Mouse (Mus musculus) cerebellum, adult 9-11 months (tissue): ENCODE data around the gene Rpl36-ps4.
A peak's percentile ranks its signal among the peaks of the same experiment; 100 is the strongest.
"Not testable (repeated sequence)": the region's sequence is repeated elsewhere in the genome, so short reads cannot be mapped to it uniquely, and the experiment has no call there.

Experiments
- DNase-seq: peaks from one replicate; pipeline ENCODE4 v3.0.0; 2022

Gene Rpl36-ps4

GRCm38 (mm10) chr17:87948965-87949584, 28.3 kb downstream of the Rpl36-ps4 start:
- peak; percentile 79 for DNase-seq

GRCm38 (mm10) chr17:87954618-87955124, 33.9 kb downstream of the Rpl36-ps4 start:
- not testable (repeated sequence) for DNase-seq

- no peak for DNase-seq
Measured at GRCm38 (mm10) chr17:87957096-87957840, 36.5 kb downstream of the Rpl36-ps4 start.

- DNase-seq = no peak
Measured at GRCm38 (mm10) chr17:87958283-87958682, 37.5 kb downstream of the Rpl36-ps4 start.

- not testable (repeated sequence) for DNase-seq
Measured at GRCm38 (mm10) chr17:87959406-87959805, 38.6 kb downstream of the Rpl36-ps4 start.

- not testable (repeated sequence) for DNase-seq
Measured at GRCm38 (mm10) chr17:87959931-87960330, 39.2 kb downstream of the Rpl36-ps4 start.

GRCm38 (mm10) chr17:87963081-87964075, 42.6 kb downstream of the Rpl36-ps4 start:
- no peak for DNase-seq

- not testable (repeated sequence) for DNase-seq
Measured at GRCm38 (mm10) chr17:87968483-87968926, 47.7 kb downstream of the Rpl36-ps4 start.
